Mouse (Mus musculus) forebrain, embryonic 14.5 days (tissue): ENCODE measurements around the gene Gnat1. TPM values are rescaled to one million over a fixed set of nuclear protein-coding genes. Genes with fewer than 3 reads are reported as not detected.
"Not testable (repeated sequence)": the region's sequence is repeated elsewhere in the genome, so short reads cannot be mapped to it uniquely, and the experiment has no call there.

Experiments
- ATAC-seq: fragments of 200-750 bp; cut with Nextera tagmentation; 2 replicates; pipeline ENCODE4 v1.8.0; 2017; ENCODE audit warnings: mild to moderate bottlenecking, moderate library complexity
- DNase-seq: peaks from one replicate; pipeline ENCODE4 v3.0.0-alpha.2; 2015; ENCODE audit warnings: low spot score
- H3K27ac ChIP-seq: fragments of 300-500 bp; sonication (generic); 2 replicates; pipeline ENCODE4 v1.5.1; 2014; ENCODE audit warnings: low read depth, mild to moderate bottlenecking, control low read depth, low read length, moderate library complexity
- H3K27me3 ChIP-seq: fragments of 300-500 bp; sonication (generic); replicated peaks from 2 replicates; pipeline ENCODE4 v1.6.1; 2014; ENCODE audit warnings: low read length, control low read depth, mixed read lengths; ENCODE audit not compliant: control insufficient read depth, insufficient read depth
- H3K36me3 ChIP-seq: fragments of 300-500 bp; sonication (generic); 2 replicates; pipeline ENCODE4 v1.6.1; 2014; ENCODE audit warnings: low read length, control low read depth; ENCODE audit not compliant: control insufficient read depth, insufficient read depth
- H3K4me1 ChIP-seq: fragments of 300-500 bp; sonication (generic); 2 replicates; pipeline ENCODE4 v1.6.1; 2014; ENCODE audit warnings: antibody characterized with exemption, low read length, control low read depth; ENCODE audit not compliant: control insufficient read depth, insufficient read depth
- H3K4me2 ChIP-seq: fragments of 300-500 bp; sonication (generic); 2 replicates; pipeline ENCODE4 v1.6.1; 2014; ENCODE audit warnings: mild to moderate bottlenecking, control low read depth, low read length
- H3K4me3 ChIP-seq: fragments of 300-500 bp; sonication (generic); 2 replicates; pipeline ENCODE4 v1.5.1; 2014; ENCODE audit warnings: low read depth, low read length, control low read depth
- H3K9ac ChIP-seq: fragments of 300-500 bp; sonication (generic); 2 replicates; pipeline ENCODE4 v1.6.1; 2014; ENCODE audit warnings: mild to moderate bottlenecking, low read length, control low read depth, moderate library complexity
- H3K9me3 ChIP-seq: fragments of 300-500 bp; sonication (generic); replicated peaks from 2 replicates; pipeline ENCODE4 v1.6.1; 2016; ENCODE audit warnings: low read length, control low read depth, mixed read lengths; ENCODE audit not compliant: control insufficient read depth
- WGBS: fragments of 180-500 bp; shearing (Covaris S2); extraction: QIAGEN DNeasy Blood & Tissue Kit; methylation state at CpG from one replicate; pipeline ENCODE4 v1.1.7; 2014; 5-methylcytosine and 5-hydroxymethylcytosine counted together
- polyA plus RNA-seq: library from polyadenylated mRNA; unstranded; fragments of >200 nt; fragmentation: Nextera tagmentation; extraction: Ambion mirVana; gene quantifications from 2 replicates; pipeline ENCODE4 v1.2.1, GENCODE M21; 2014

Gene Gnat1
- polyA plus RNA-seq, 1 experiment from 2014 or later: 0.66 TPM

GRCm38 (mm10) chr9:107688415-107688814 lies 8.9 kb upstream of the Gnat1 start:
- Histone ChIP-seq H3K4me1 (peaks cover 3% of the 10 kb centered on the region; the same call in 1 of the 2 replicates), H3K4me2 (no peak overlapping the region), H3K9ac (no peak overlapping the region), H3K27ac (no peak overlapping the region), H3K36me3 (peaks cover 56% of the 10 kb centered on the region), H3K9me3 (no peaks in the 10 kb centered on the region), H3K4me3 (no peak overlapping the region), H3K27me3 (no peaks in the 10 kb centered on the region)
- ATAC-seq (no peak), DNase-seq (no peak)
- 90% methylated on average over 5 of the region's 5 CpGs for WGBS

GRCm38 (mm10) chr9:107685231-107685981 lies 5.9 kb upstream of the Gnat1 start:
- H3K4me1 ChIP-seq: no peaks in the 10 kb centered on the region
- DNase-seq (peak; percentile 63), ATAC-seq (peak; percentile 87)
- WGBS: 26% methylated on average over 17 of the region's 17 CpGs
- no peaks in the 10 kb centered on the region for H3K27me3 ChIP-seq
- H3K36me3 ChIP-seq: peaks cover 56% of the 10 kb centered on the region
- no peak overlapping the region for H3K4me3 ChIP-seq
- no peak overlapping the region for H3K27ac ChIP-seq
- H3K9me3 ChIP-seq: no peaks in the 10 kb centered on the region
- H3K9ac ChIP-seq: no peak overlapping the region
- H3K4me2 ChIP-seq: no peak overlapping the region

GRCm38 (mm10) chr9:107682405-107682804 lies 2.9 kb upstream of the Gnat1 start:
- H3K4me1 ChIP-seq: no peaks in the 10 kb centered on the region
- H3K9ac ChIP-seq: no peak overlapping the region
- 0 out of 2 replicates have a peak overlapping the region, but pooled peaks have one; percentile 33 for H3K27ac ChIP-seq
- 87% methylated on average over 20 of the region's 20 CpGs for WGBS
- ATAC-seq (no peak), DNase-seq (no peak)
- peaks cover under 1% of the 10 kb centered on the region; the same call in 1 of the 2 replicates for H3K27me3 ChIP-seq
- H3K4me3 ChIP-seq: no peak overlapping the region
- H3K4me2 ChIP-seq: no peak overlapping the region
- H3K9me3 ChIP-seq: no peaks in the 10 kb centered on the region
- H3K36me3 ChIP-seq: peaks cover 37% of the 10 kb centered on the region

- Histone ChIP-seq H3K36me3 (peaks cover 13% of the 10 kb centered on the region), H3K27ac (no peak overlapping the region), H3K4me1 (peaks cover 3% of the 10 kb centered on the region), H3K27me3 (peaks cover 24% of the 10 kb centered on the region), H3K9ac (no peak overlapping the region), H3K4me2 (no peak overlapping the region), H3K4me3 (no peak overlapping the region), H3K9me3 (no peaks in the 10 kb centered on the region)
- no peak for ATAC-seq
- 92% methylated on average over 2 of the region's 2 CpGs for WGBS
- no peak for DNase-seq
These were observed 651 bp downstream of the Gnat1 start for GRCm38 (mm10) chr9:107678861-107679260.

- H3K27ac ChIP-seq, H3K9ac ChIP-seq, H3K36me3 ChIP-seq, H3K4me3 ChIP-seq, ATAC-seq, H3K9me3 ChIP-seq, H3K4me1 ChIP-seq, H3K4me2 ChIP-seq: not testable (repeated sequence)
- peaks cover 24% of the 10 kb centered on the region for H3K27me3 ChIP-seq
- peak; percentile 89 for DNase-seq
- WGBS: 41% methylated on average over 14 of the region's 14 CpGs
These were observed 1.5 kb downstream of the Gnat1 start for GRCm38 (mm10) chr9:107677819-107678526.

- Histone ChIP-seq H3K27ac (no peak overlapping the region), H3K4me2 (no peak overlapping the region; the same call in 1 of the 2 replicates), H3K36me3 (0 out of 2 replicates have a peak, but pooled peaks cover 3% of the 10 kb centered on the region), H3K4me1 (peaks cover 3% of the 10 kb centered on the region), H3K4me3 (no peak overlapping the region), H3K27me3 (peaks cover 24% of the 10 kb centered on the region), H3K9ac (no peak overlapping the region), H3K9me3 (no peaks in the 10 kb centered on the region)
- WGBS: 24% methylated on average over 17 of the region's 17 CpGs
- ATAC-seq (no peak; the same call in 1 of the 2 replicates), DNase-seq (peak; percentile 59)
These were observed 2.3 kb downstream of the Gnat1 start for GRCm38 (mm10) chr9:107677091-107677784.

- under 1% methylated on average over 25 of the region's 25 CpGs for WGBS
- Histone ChIP-seq H3K4me3 (peak overlapping the region; percentile 27), H3K27ac (no peak overlapping the region), H3K27me3 (peaks cover 24% of the 10 kb centered on the region), H3K4me1 (peaks cover 3% of the 10 kb centered on the region), H3K9ac (peak overlapping the region; percentile 58), H3K36me3 (no peaks in the 10 kb centered on the region), H3K9me3 (no peaks in the 10 kb centered on the region), H3K4me2 (peak overlapping the region; percentile 71)
- ATAC-seq (peak; percentile 43), DNase-seq (peak; percentile 39)
These were observed 3.2 kb downstream of the Gnat1 start for GRCm38 (mm10) chr9:107676302-107676701.

GRCm38 (mm10) chr9:107675671-107676301 lies 3.7 kb downstream of the Gnat1 start:
- ATAC-seq (peak; percentile 77), DNase-seq (peak; percentile 82)
- under 1% methylated on average over 39 of the region's 39 CpGs for WGBS
- H3K36me3 ChIP-seq: no peaks in the 10 kb centered on the region
- H3K27me3 ChIP-seq: peaks cover 24% of the 10 kb centered on the region
- H3K4me3 ChIP-seq: peak overlapping the region; percentile 27
- H3K4me2 ChIP-seq: peak overlapping the region; percentile 71
- peak overlapping the region; percentile 58 for H3K9ac ChIP-seq
- H3K4me1 ChIP-seq: peaks cover 3% of the 10 kb centered on the region
- no peaks in the 10 kb centered on the region for H3K9me3 ChIP-seq
- no peak overlapping the region for H3K27ac ChIP-seq
